Mouse (Mus musculus) naive thymus-derived CD4-positive, alpha-beta T cell, adult 2 months (primary cell): ENCODE results near the gene Plek.

Source experiments
- DNase-seq: peaks from one replicate; pipeline ENCODE4 v3.0.0-alpha.2; 2011; ENCODE audit warnings: low read depth

Plek gene

DNA sequence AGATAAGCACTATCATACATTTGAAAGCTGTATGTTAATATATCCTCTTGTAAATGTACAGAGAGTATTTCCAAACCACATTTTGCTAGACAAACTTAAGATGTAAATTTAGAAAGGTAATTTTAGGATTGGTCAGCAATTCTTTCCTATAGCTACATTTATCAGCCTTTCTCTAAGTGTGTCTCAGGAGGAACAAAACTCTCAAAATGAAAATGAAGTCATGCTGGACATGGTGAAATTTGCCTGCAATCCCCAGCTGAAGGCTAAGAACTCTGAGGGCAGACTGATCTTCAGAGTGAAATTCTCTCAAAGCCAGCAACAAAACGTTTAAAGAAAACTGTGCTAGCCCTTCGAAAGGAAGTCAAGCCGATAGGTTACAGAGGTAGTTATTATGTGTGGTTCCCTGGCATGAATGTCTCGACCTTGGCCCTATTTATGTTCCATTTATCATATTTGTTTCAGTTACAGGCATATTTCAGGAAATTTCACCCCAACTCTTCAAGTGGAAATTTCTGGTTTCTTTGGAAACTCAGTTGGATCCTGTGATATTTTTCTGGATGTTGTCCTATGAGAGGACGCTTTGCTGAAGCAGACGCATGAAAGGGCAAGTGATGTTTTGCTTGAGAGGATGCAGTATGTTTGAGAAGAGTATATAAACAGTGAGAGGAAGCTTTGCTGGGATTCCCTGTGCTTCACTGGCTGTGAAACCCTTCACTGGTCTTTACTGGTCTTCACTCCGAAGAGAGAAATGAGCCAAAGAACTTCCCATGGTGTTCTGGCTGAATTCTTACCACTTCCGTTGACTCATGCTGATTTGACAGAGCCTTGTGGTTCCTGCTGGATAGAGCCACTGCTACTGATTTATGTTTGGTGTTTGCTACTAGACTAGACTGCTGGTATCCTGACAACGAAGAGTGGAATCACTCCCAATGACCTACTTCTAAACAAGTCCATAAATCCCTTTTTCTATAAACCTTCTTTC, 51.5 kb downstream of the Plek start:
- DNase-seq = no peak

DNA sequence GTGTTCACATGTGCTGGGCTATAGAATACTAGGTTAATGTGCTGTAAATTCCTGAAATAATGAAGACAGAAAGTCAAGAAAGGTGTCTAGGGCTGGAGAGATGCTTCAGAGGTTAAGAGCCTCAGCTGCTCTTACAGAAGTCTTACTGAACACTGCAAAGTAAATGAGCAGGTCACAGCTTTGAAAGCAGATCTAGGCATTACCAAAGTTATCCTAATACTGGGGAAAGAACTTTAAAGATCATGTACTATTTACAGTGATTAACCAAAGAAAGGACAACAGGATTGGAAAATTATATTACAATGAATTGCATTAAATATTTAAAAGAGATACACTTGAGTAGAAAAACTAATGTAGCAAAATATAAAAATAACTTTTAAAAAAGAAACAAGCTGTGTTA, 52.2 kb downstream of the Plek start:
- DNase-seq = no peak

DNA sequence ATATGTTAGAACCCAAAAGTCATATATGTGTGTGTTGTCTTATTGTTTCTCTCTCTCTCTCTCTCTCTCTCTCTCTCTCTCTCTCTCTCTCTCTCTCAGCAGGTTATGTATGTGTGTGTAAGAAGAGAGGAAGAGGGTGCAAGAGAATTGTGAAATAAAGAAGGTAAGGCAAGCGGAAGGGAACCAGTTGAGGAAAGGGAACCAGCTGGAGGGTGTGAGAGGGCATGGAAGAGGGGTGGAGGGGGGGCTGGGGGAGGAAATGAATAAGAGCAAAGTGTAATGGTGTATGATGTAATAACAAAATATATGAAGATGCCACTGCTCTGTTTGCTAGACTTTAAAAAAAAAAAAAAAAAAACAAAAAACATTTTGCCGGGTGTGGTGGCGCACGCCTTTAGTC, 52.8 kb downstream of the Plek start:
- DNase-seq = no peak

DNA sequence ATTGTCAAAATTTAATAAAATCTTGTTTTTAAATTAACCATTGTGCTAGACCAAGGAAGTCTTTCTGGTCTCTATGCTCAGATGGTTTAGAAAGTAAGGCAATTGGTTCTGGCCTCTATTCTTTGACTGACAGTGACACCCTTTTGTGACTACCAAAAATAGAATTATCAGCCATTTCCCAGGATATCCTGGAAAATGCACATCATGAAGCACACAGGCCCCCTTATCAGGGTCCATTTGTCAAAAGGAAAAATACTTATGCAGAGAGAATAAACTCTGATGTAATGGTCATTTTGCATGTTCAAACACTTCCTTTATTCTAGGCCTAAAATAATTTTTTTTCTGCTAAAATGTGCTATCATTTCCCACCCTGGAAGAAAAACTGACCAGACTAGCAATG, 54.7 kb downstream of the Plek start:
- no peak for DNase-seq

DNA sequence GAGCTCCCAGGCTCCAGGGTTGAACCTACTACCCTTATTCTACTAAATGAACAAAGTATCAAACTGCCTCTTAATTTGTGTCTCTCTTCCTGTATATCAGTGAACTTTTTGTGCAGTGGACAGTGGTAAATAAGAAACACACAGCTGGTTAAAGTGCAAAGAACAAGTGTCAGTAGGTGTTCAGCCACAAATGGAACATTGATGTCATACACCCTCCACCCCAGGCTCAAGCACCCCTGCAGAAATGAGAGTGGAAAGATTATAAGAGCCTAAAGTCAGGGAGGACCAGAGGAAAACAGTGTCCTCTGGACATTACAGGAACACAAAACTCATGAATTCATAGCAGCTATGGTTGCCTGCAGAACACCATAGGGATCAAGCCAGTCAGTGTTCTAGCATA, 55.4 kb downstream of the Plek start:
- DNase-seq = no peak

DNA sequence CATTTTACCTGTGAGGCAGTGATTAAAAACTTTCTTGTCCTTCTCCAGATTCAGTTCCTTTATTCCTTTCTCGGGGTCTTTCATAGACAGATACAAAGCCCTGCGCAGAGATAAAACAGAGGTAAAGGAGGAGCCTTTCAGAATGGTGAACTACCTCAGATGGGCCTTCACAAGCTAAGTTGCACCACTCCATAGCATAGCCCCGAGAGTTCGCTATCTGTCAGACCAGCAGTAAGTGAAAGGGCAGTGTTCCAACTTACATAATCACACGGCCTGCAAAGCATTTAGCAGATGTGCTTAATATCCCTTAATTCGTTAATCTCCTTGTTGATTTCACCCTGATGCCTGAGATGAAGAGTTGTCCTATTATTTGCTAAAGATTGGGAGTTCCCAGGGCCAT, 59.3 kb downstream of the Plek start:
- DNase-seq = no peak

DNA sequence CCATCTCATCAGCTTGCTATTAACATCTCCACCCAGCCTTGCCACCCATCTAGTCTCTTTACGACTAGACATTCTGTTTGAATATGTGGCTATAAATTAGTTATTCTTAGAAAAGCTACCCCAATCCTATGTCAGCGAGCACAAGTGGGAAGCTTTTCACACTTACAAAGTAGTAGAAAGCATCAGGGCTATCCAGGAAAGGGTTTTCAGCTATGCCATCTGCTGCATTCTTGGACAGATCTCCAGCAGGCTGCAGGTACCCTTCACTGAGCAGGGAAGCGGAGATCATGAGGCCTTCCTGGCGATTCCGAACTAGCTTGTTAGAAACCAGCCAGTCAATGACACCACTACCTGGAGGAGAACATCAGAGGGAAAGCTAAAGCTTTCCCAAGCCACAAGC, 62.3 kb downstream of the Plek start:
- no peak for DNase-seq

DNA sequence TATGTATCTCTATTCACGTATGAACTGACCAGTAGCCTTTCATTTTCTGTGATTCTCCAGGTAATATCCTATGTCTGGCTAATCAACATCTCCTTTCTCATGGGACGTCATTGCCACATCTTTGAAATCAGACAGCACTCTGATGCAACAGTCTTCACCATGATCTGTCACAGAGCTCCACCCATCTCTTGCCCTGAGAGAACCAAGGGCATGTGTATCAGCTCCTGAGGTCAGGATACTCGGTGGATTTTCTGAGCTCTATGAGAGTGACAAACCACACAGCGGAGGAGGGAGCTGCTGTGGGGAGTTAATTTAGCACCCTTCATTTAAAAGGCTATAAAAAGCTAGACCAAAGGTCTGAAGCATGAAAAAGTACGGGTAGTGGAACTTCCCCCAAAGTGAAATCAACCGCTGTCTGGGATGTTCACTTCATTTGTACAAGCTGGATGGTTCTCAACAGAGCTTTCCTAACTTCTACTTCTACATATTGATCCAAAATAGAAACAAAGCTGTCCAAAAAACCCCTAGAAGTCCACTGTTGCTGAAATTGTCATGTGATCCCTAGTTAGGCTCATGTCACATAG, 64.3 kb downstream of the Plek start:
- DNase-seq = no peak

DNA sequence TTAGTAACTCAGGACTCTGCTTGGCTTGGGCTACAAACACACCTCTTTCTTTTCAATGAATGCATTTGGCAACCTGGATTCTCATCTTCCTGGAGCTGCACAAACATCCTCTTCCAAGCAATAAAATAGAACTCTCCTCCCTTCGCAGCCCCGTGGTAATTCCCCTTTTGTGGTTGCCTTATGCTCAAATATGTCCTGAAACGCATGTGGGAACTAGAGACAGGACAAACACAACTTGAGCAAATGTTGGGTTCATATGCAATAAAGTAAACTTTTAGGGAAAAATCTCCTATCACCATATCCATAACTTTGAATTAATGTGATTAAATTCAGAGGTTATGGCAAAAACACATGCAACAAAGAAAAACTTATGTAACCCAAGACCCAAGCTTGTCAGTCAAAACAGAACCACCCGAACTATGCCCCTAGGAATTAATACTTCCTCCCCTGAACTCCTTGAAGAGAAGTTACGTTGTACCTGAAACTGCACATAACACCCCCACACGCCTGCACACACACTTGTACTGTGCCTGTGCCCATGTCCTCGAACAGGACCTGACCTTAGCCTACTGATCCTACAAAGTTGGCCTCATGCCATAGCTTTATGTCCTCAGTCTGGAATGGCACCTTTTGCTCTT, 65.5 kb downstream of the Plek start:
- no peak for DNase-seq

DNA sequence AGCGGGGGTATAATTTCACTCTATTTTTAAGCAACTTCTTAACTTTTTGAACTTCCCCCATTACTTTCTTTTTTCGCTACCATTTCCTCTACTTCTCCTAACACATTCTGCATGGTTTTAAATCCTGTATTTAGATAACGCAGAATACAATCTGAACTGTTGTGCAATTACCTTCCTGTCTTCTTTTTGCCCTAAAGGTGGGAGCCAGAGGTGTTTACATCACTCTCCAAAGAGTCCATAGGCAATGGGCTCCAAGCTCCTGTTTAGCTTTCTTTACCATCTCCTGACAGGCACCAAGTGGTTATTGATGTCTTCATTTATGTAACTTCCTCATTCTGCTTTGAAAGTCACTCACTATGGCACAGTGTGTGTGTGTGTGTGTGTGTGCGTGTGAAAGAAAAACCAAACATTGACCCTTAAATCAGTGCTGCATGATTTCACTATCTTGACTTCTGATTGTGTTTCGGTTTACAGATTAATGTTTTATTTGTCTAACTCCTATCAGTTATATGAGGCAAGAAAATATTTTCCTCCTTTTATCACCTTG, 73.9 kb downstream of the Plek start:
- peak; percentile 17 for DNase-seq

DNA sequence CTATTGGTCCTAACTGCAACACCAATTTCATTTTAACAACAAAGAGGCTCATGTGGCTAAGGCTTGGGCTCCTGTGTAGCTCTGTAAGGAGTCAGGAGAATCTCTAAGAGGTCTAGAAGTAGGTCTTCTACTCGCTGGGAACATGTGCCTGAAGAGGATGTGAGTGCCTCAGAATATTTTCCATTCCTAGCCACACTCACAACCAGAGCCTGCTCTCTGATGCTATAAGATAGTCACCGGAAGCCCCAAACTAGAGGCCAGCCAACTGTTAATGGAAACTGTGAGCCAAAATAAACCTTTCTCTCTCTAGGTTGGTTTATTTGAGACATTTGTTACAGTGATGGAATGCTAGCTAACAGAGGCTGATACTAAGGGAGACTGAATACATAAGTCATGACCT, 74.6 kb downstream of the Plek start:
- DNase-seq = peak; percentile 20

DNA sequence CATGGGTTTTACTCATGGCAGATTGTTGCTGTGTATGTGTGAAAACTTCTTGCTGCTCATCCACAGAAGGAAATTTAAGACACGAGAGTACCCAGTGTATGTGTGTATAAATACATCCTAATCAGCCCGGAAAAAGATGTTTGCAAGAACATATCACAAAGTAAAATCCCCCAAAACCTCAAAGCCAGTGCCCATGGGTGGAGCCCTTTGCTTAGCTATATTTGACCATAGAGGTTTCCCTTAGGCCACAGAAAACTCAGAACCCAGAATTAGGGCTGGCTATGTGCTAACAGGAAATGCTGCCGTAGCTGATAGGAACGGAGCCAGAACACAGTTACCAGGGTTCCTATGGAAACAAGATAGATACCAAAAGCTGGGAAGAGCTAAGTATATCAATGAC, 75.2 kb downstream of the Plek start:
- no peak for DNase-seq

DNA sequence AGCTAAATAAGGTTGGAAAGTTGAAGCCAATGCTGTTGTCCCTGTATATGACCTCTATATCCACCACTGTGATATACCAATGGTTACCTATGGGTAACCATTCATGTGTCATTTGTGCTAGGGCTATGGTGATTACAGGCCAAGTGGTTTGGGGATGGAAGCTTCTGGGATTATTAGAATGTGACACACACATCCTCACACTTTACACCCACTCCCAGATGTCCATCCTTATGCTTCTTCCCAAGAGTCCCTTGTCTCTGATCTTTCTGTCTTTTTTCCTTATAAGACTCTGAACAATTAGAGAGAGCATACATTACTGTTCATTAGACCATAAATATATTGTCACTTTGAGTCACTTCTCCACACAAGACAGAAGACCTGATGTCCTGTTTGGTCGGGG, 79.1 kb downstream of the Plek start:
- DNase-seq = no peak

DNA sequence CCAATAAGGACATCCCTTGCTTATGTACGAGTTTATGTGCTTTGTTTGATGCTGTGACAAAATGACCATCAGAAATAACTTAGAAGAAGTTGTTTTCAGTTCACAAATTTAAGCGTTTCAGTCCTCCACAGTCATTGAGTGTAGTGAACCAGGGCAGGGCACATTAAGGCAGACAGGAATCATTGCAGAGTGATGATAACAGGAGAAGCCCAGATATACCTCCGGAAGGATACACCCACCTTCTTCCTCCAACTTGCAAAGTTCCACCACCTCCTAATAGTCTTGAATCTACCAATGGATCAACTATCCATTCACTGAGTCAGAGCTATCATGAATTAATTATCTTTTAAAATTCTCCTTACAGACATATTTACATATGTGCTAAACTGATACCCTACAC, 80.2 kb downstream of the Plek start:
- no peak for DNase-seq

DNA sequence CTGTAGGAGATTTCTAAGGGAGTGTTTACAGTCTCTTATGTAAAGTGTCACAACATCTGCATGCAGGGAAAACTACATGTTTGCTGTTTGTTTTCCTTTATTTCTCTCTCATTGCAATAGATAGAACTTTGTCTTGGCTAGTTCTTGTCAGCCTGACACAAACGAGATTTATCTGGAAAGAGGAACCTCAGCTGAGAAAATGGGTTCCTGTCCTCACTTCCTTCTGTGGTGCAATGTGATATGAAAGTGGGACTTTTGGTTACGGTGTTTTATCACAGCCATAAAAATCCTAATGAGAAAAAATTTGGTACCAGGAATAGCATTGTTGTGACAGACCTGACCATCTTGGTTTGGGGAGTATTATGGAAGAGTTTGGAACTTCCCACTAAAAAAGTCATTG, 82.5 kb downstream of the Plek start:
- DNase-seq = no peak

DNA sequence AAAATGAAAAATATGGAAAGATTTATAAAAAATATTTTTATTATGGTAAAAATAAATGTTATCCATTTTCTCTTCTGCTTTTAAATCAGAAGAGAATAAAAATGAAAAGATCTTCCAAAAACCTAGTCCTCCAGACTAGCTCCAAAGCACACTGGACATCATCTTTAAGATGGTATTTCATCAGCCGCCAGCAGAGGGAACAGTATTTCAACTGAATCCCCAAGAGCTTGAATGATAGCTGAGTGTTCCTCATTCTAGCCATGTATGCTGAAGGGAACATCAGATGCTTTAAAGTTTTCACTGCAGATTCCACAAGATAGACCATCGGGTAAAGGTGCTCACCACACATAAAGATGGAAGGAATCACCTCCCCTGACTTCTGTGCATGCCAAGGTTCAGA, 84.4 kb downstream of the Plek start:
- DNase-seq = no peak

DNA sequence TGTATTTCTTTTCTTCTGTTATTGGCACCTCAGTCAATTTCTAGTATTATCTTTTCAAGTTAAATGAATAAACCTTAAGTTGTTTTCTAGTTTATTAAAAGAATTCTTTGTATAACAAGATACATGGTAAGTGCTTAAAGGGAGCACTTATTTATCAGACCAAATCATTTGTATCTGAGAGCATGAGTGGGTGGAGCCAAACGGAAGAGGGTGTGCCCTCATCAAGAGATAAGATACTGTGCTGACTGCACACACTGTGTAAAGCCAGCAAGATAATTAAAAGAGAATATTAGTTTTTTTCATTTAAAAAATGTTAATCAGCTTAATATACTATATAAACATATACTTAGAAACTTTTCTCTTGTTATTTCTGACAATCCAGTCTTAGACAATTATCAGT, 93.7 kb downstream of the Plek start:
- DNase-seq = no peak

DNA sequence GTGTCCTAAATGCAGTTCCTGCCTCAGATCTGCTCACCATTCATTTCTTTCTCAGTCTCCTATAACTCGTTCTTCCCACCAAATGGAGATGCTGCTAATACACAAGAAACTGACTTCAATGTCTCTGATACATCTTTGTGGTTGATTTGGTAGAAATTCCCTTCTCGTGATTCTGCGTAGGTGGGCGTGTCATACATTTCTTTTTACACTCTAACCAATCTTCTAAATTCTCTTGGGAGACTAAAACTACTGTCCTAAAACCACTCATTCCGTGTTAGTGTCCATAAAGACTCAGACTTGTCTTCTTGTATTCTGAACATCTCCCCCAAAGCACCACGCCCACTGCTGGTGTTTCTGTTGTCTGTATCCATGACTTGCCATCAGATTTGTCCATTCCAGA, 95.2 kb downstream of the Plek start:
- peak; percentile 28 for DNase-seq

DNA sequence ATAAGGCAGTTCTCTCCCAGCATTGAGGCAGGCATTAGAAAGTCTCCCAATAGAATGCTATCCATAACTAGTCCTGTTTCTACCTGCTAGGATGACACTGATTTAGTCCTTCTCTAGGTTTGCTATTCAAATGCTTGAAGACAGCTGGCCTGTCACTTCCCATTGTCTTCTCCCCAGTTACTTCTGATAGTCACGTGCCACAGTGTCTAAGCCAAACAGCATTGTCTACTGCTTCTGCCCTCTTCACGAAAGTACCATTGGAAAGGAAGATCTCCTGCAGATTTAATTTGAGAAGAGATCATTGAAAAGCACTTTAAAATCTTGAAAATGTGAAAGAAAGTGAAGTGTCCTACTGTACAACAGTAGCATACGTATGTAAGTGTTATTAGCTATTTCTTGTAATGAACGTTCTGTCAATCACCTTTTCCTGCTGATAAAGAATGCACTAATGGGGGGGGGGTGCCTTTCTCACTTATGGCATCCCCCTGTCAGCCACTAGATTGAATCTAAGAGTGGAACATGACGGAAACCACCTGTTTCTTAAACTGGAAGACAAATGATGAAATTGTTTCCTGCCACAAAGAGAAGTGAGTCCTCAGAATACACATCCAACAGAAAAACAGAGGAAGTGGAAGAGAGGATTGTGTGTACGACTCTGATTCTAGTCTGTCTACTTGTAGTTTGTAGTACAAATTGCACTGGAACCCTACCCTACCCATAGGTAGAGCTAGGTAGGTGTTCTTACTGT, 95.9 kb downstream of the Plek start:
- peak; percentile 44 for DNase-seq

DNA sequence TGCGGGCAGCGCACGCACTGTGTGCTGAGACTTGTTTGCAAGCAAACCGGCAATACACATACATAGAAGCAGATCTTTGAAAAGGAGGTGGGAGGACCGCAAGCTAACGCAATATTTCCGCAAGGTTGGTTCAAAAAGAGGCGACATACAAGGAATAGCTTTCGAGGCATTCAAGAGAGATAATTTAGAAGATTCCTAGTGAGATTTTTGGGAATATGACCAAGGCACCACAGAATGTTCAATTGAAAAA, 100.5 kb downstream of the Plek start:
- no peak for DNase-seq

DNA sequence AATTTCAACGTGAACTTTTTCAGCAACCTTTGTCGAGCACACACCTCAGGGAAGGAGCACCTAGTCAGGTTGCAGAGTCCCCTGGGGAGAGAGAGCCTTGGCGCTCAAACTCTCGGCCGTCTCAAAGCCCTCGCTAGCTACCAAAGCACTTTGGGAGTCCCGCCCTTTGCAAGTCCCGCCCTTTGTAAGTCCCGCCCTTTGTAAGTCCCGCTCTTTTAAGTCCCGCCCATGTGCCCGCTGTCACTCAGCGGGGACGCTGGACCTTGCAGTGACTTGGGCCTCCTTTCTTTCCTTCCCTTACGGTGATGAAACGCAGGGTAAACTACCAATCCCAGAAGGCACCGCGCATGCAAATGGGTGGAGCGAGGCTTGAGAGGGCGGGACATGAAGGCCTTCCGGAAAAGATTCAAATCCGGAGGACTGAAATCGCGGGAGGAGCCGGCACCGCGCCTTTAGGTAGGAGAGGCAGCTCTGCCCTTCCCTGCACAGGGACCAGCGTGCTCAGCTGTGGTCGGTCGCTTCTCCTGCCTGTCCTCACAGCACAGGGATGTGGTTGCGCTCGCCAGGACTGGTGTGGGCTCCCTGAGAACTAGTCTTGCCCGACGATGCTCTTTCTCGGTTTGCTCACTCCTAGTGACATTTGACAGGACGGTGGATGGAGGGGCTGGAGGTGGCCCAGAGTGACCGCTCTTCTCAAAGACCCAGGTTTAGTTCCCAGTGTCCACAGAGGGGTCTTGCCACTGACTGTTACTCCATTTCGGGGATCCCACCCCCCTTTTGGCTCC, 101.0 kb downstream of the Plek start, which contains the start of gene Fbxo48:
TSS of gene Fbxo48 (plus strand) at position 400 of the 785 bp plus-strand sequence.
- DNase-seq = peak; percentile 98
